Mouse (Mus musculus) telencephalon, adult 2 months (tissue): ENCODE measurements around the gene Mrgprg.
A peak's percentile ranks its signal among the peaks of the same experiment; 100 is the strongest.

Experiments used
- DNase-seq: peaks from one replicate; pipeline ENCODE4 v3.0.0-alpha.2; 2011; ENCODE audit warnings: low read depth, low spot score

Gene Mrgprg

DNA sequence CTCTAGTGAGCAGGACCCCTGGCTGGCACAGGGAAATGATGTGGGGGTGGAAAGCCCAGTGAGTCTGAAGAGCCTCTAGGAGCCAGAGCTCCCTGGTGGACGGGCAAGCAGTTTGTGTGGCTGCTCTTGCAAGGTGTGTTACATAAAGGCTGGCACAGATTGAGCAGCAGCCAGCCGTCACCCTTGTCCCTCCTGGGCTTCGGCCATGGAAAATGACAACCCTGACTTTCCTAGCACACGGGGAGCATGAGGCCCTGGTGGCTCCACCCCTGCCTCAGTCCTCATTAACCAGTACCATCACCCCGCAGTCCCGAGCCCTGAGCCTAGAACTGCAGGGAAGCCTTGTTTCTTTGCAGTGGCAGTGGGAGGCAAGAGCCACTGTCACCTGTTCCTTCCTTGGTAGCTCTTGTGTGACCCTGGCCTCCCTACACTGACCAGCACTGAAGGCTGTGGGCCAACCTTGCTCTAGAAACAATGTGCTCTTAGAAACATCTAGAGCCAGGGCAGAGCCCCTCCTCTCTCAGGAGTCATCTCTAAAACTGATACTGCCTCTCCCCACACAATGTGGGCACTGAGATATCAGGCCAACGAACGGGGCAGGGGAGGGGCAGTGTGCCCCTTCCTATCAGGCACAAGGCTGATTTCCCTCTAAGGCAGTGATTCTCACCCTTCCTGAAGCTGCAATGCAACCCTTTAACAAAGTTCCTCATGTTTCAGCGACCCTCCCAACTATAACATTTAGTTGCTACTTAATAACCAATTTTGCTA lies 11.3 kb downstream of the Mrgprg start:
- DNase-seq = no peak

DNA sequence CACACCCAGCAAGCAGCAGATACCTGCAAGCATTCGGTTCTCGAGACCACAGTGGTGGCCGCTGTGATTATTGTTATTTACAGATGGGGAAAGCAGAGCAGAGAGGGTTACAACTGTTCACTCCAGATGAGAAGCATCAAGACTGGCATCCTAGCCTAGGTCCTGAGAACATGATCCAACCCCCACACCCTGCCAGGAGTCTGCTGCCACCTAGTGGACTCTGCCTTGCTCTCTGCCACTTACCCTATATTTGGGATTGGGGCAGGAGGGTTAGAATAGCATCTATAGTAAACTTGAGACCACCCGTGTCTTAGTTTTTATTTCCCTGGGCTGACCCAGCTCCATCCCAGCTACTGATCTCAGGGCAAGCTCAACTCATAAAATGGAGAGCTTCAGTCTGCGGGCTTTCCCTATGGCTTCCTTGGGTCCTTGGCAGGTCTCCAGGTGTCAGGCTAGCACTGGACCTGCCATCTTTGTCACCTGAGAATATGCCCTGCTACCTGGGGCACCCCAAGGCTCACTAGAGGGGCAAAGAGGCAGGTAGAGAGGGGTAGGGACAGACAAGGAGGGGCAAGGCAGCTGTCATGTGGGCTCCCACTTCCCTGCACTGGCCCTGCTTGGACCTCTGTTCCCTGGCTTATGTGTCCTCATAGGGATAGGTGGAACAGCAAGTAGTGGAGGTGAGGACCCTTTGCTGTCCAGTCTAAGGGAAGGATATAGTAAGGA lies 12.6 kb downstream of the Mrgprg start:
- DNase-seq = no peak

GRCm38 (mm10) chr7:143752606-143753005 lies 14.2 kb downstream of the Mrgprg start:
- DNase-seq = no peak

DNA sequence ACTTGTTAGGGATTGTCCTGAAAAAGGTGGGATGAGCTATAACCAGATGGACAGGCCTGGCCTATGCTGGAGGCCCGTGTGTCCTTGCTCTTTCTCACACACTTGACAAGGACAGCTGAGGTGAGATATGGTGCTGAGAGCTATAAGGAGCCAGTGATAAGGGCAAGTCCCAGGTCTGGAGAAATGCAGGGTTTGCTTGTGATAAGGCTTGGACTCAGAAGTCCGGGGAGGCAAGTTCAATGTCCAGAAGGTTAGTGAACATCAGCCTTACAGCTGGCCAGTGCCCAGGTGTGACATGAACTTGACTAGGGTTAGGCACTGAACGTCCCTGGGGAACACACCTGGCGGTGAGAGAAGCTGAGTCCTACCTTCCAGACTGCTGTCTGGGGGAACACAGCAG lies 14.7 kb downstream of the Mrgprg start:
- no peak for DNase-seq

- no peak for DNase-seq
Measured at GRCm38 (mm10) chr7:143751380-143751779, 15.4 kb downstream of the Mrgprg start.

DNA sequence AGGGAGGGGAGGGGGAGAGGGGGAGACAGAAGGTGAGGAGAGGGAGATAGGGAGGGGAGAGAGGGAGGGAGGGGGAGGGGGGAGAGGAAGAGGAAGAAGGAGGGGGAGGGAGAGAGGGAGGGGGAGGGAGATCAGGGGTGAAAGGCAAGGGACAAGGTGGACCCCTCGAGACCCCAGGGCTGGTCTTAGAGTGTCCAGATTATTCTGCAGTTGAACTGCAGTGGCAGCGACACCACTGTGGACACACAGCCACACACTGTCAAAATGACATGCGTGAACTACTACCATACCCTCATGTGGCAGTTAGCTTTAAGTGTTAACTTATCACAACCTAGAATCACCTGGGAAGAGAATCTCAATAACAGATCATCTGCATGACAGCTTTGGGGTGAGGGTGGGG lies 17.7 kb downstream of the Mrgprg start:
- no peak for DNase-seq

DNA sequence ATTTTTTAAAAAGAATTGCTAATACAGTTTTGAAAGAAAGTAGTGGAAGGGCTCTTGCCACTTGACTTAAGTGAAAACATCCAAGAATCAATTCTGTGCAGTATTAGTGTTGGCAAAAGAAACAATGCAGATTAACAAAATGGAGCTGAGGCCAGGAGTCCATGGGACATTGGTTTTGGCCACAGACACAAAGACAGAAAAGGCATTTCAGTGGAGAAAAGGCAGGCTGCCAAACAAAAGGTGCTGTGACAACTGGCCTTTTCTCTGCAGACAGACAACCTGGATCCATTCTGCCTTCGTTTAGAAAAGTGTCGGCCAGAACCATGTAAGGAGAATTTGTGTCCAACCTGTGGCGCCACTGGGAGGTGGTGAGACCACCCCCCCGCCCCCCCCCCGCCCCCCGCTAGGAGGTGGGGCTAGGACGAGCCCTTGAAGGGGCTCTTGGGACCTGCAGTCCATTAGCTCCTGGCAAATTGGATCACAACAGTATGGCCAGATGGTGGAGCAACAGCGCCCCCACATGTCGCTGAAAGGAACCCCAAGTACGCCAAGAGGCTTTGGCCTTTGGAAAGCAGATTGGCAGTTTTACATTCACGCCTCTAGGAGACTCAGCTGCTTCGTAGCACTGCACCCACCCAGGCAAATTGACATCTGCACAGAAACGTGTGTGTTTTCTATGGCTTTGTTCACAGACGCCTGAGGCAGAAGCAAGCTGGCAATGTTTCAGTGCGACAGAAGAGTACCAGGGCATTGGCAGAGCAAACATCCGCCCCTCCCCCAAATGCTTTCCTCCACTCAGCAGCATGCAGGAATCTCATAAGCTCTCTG lies 18.5 kb downstream of the Mrgprg start:
- DNase-seq = peak; percentile 81

DNA sequence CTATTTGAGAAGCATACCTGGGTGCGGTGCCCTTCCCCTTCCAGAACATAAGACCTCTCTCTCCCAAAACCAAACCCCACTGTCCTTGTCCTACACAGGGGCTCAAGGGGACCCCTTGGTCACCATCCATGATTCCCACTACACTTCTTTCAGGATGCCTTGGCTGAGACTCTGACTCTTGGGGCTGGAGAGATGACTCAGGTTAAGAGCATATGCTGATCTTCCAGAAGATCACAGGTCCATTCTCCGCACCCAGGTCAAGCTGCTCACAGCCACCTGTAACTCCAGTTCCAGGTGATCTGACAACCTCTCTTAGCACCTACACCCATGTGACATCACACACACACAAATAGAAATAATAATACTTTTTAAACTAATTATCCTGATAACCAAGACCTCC lies 26.1 kb downstream of the Mrgprg start:
- no peak for DNase-seq

DNA sequence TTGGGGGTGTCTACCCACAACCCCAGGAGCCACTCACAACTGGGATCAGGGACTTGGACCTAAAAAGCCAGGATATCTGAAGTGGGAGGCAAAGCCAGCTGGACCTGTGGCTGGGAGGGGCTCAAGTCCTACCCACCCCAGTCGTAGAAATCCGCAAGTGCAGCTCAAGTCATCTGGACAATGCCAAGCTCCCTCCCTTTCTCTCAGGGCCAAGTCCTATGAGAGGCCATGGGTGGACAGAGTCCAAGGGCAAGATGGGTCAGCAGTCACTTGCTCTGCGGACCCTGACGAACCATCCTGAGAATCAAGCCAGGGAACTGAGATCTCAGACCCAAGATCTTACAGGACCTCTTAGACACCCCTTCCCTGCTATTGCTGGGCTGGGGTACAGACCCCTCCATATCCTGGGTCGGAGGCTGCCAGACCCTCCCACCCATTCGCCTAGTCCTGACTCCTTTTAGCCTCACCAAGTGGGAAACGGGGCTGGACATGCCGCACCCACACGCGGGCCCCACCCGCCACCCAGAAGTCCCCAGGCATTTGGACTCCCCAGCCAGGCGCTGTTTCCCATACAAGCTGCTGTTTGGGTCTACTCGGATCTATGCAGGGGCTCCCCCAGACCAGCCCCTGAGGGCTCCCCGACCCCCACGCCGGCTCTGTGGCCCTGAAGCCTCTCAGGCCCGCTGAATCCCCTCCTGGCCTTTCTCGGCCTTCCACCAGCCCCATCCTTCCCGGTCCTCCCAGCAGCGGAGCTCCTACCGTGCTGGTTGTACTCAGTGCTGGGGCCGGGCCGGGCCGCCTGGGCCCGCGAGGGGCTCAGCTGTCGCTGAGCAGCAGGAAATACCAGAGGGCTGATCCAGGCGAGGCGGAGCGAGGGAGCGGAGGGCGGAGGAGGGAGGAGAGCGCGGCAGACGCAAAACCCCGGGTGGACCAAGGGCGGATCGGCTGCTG lies 27.0 kb downstream of the Mrgprg start:
- DNase-seq = peak; percentile 50

DNA sequence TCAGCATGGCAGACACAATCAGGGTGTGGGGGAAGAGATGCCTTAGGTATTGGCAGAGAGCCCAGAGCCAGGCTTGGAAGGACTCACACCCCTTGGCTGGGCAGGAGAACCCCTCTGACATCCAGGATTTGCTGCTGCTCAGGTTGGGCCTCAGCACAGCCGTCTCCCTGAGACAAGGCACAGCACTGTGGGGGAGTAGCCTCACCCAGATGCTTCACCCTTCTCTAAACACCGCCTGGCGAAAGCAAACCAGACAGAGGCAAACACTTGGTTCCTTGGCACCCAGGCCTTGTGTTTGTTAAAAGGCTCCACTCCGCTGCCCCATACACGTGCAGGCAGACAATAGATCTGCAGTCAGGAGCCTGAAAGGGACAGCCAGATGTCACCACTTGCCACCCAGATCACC lies 28.2 kb downstream of the Mrgprg start:
- peak; percentile 21 for DNase-seq

DNA sequence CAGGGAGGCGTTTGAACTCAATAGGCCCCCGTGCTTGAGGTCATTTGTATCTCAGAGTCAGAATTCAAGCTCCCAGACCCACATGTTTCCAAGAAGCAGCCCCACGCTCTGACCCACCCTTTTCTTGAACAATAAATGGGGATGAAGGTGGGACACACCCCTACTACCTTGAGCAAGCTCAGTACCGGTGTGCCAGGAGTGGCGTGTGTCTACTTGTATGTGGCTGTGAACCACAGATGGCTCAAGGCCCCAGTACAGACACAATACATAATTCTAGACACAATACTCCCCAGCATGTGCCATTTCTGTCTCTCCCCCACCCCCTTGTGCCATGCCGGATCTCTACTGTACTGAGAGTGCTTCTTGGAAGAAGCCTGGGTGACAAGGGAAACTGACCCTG lies 28.6 kb downstream of the Mrgprg start:
- no peak for DNase-seq

DNA sequence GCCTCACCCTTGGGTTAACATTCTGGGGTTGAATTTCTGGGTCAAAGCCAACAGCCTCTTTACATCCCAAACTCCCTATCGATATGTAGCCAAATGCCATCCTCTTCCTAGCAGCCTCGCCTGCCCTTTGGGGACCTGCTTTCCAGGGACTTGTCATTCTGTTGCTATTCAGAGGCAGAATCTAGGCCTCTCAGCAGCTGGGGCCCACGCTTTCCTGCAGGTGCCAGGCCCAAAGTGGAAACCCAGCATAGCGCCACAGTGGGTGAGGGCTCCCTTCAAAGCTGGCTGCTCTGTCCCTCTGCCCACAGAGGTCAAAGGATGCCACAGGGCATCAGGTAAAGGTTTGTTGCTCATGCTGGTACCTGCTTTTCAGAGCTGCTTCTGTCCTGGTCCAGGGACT lies 33.0 kb downstream of the Mrgprg start:
- peak; percentile 27 for DNase-seq

DNA sequence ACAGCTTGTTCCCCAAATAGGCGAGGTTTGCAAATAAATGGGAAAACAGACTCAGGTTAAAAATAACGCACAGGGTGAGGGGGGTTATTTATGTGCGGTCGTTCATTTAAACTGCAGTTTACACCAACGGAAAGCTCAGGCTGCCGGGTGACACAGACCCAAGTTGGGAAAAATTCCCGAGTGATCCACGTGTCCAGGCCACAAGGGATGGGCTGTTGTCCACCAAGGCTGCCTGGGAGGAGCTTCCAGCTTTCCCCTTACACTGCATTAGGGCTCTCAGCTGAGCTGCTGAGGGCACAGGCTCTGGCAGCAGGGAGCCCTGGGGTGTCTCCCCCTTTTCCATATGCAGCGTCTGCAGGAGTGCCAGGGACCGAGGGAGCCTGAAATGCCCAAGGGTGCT lies 36.9 kb downstream of the Mrgprg start:
- no peak for DNase-seq

DNA sequence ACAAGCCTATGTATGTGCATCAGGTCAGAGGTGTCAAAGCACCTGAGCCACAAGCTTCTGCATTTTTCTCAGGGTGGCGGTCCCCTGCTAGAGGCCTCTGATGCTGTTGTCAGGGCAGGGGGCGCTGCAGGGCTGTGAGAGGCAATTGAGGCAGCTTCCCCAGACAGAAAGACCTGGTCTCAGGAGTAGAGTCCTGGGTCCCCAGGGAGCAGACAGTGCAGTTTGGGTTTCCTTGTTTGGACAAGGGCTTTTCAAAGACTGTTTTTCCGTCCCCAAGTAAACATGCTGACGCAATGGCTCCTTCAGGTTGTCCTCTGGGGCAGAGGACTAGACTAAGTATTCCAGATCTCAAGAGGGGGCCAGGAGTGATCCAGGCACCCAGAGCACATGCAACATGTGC lies 40.4 kb downstream of the Mrgprg start:
- DNase-seq = no peak

DNA sequence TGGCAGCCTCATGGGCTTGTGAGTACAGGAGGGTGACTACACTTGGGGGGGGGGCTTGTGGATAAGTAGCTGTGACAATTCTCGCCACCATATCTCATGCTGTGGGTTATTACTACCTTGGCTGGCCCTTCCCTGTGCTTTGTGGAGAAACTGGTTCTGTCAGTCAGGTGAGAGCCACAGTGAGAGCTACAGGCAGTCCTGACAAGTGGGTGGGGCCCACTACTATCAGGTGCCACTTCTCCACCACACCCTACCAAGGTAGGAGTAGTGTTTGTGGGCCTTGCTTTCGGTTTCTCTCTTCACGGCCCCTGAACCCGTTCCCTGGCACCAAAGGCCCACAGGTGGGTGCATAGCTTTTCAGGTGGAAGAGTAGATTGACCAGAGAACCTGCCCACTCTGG lies 43.0 kb downstream of the Mrgprg start:
- no peak for DNase-seq

DNA sequence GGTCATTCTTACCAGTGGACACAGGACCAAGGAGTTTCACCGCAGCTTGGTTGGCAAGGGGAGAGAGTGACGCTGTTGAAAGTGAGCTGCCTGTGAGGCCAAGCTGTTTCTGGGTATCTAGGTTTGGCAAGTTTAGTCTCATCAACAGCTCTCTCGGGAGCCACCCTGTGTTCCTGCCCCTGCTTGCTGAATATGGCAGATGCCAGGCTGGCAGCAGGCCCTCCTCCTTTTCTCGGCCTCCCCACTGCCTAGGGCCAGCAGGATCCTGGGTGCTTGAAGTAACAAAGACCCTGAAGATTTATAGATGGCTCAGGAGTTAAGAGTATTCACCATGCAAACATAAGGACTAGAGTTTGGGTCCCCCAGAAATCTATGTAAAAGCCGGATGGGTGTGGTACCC lies 44.1 kb downstream of the Mrgprg start:
- peak; percentile 21 for DNase-seq

- DNase-seq = no peak
Measured at GRCm38 (mm10) chr7:143717811-143718210, 49.0 kb downstream of the Mrgprg start.
